Mouse (Mus musculus) intestine, embryonic 16.5 days (tissue): ENCODE results near the gene Ntn1. TPM values are rescaled to one million over a fixed set of nuclear protein-coding genes. Genes with fewer than 3 reads are reported as not detected.

ENCODE experiments used
- ATAC-seq: fragments of 200-750 bp; cut with Nextera tagmentation; 2 replicates; pipeline ENCODE4 v1.8.0; 2017; ENCODE audit warnings: moderate TSS enrichment, moderate library complexity
- H3K27ac ChIP-seq: fragments of 300-500 bp; sonication (generic); 2 replicates; pipeline ENCODE4 v1.5.1; 2014; ENCODE audit warnings: mild to moderate bottlenecking, low read length
- H3K27me3 ChIP-seq: fragments of 300-500 bp; sonication (generic); replicated peaks from 2 replicates; pipeline ENCODE4 v1.6.1; 2014; ENCODE audit warnings: low read length, control low read depth, mixed read lengths; ENCODE audit not compliant: control insufficient read depth, insufficient read depth
- H3K36me3 ChIP-seq: fragments of 300-500 bp; sonication (generic); 2 replicates; pipeline ENCODE4 v1.6.1; 2014; ENCODE audit warnings: low read length, control low read depth; ENCODE audit not compliant: control insufficient read depth, insufficient read depth
- H3K4me1 ChIP-seq: fragments of 300-500 bp; sonication (generic); 2 replicates; pipeline ENCODE4 v1.6.1; 2014; ENCODE audit warnings: low read length, control low read depth, mixed read lengths; ENCODE audit not compliant: control insufficient read depth, insufficient read depth
- H3K4me2 ChIP-seq: fragments of 300-500 bp; sonication (generic); 2 replicates; pipeline ENCODE4 v1.6.1; 2014; ENCODE audit warnings: low read depth, low read length, control low read depth
- H3K4me3 ChIP-seq: fragments of 300-500 bp; sonication (generic); 2 replicates; pipeline ENCODE4 v1.5.1; 2014; ENCODE audit warnings: mild to moderate bottlenecking, low read length
- H3K9ac ChIP-seq: fragments of 300-500 bp; sonication (generic); 2 replicates; pipeline ENCODE4 v1.6.1; 2014; ENCODE audit warnings: low read depth, low read length
- H3K9me3 ChIP-seq: fragments of 300-500 bp; sonication (generic); 2 replicates; pipeline ENCODE4 v1.6.1; 2016; ENCODE audit warnings: low read length, control low read depth; ENCODE audit not compliant: control insufficient read depth
- WGBS: fragments of 180-500 bp; shearing (Covaris S2); extraction: QIAGEN DNeasy Blood & Tissue Kit; methylation state at CpG from one replicate; pipeline ENCODE4 v1.1.7; 2014; 5-methylcytosine and 5-hydroxymethylcytosine counted together
- polyA plus RNA-seq: library from polyadenylated mRNA; unstranded; fragments of >200 nt; fragmentation: Nextera tagmentation; extraction: Ambion mirVana; gene quantifications from 2 replicates; pipeline ENCODE4 v1.2.1, GENCODE M21; 2015

Ntn1 gene
- polyA plus RNA-seq, 1 experiment from 2014 or later: 5.6 TPM

GRCm38 (mm10) chr11:68381833-68382232, 18.8 kb downstream of the Ntn1 start:
- H3K4me3 ChIP-seq: no peak overlapping the region
- no peak for ATAC-seq
- no peak overlapping the region for H3K4me2 ChIP-seq
- no peaks in the 10 kb centered on the region for H3K9me3 ChIP-seq
- H3K27me3 ChIP-seq: peaks cover 38% of the 10 kb centered on the region
- no peak overlapping the region for H3K9ac ChIP-seq
- H3K36me3 ChIP-seq: no peaks in the 10 kb centered on the region
- 65% methylated on average over 1 of the region's 1 CpGs for WGBS
- no peak overlapping the region for H3K27ac ChIP-seq
- peaks cover 19% of the 10 kb centered on the region for H3K4me1 ChIP-seq

DNA sequence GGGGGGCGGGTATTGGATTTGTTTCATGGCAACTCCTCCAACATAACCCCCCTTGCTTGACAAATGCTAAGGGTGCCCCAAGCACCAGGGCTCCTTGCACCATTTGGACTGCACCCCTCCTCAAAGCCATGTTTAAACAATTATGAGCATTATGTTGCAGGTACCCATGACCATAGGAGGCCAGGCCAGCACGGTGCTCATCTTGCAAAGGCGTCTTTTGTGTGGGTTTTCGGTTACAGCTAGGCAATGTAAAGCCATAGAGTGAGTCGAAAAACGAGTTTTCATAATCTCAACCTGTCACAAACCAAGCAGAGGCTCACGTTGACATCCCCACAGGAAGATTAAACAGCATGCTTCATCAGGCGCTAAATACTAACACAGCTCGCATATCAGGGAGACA, 19.3 kb downstream of the Ntn1 start:
- Histone ChIP-seq H3K9ac (no peak overlapping the region), H3K27me3 (peaks cover 33% of the 10 kb centered on the region), H3K27ac (no peak overlapping the region), H3K4me2 (no peak overlapping the region), H3K9me3 (no peaks in the 10 kb centered on the region), H3K4me1 (peaks cover 19% of the 10 kb centered on the region), H3K36me3 (no peaks in the 10 kb centered on the region), H3K4me3 (no peak overlapping the region)
- WGBS: 80% methylated on average over 9 of the region's 9 CpGs
- ATAC-seq: no peak

DNA sequence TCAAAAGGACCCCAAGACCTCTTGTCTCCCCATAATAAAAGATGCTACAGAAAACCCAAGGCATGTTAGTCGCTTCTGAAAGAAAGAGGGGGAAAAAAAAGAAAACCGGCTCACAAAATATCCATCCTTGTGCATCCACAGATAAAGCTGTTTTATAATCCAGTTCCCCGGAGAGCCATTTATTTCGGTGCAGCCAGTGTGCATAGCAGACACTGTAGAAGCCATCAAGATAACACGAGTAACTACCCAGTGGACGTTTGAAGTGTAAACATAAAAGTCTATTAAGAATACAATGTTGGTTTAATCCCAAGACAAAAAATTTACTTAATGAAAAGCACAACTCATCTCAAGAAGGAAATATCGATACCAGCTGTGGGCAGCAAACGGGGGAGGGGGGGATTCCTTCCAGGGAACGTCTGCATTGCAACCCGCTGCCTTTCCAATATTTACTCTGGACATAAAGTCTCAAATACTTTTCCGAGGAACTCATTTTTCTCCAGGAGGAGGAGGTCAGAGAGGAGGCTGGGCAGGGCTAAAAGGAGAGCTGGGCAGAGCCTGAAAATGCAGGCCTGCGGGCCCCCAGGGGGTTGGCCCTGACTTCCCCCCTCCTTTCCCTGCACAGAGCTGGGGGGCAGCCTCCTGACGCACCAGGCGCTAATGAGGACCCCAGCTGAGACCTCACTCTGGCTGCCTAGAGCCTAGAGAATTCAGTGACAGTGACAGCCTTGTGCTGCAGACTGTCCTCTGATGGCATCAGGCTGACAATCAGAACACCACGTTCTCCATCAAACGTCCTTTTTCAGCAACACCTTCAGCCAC, 21.5 kb downstream of the Ntn1 start:
- Histone ChIP-seq H3K4me2 (no peak overlapping the region), H3K27me3 (peaks cover 13% of the 10 kb centered on the region; the same call in 1 of the 2 replicates), H3K4me1 (peaks cover 8% of the 10 kb centered on the region), H3K27ac (no peak overlapping the region), H3K9ac (no peak overlapping the region), H3K36me3 (no peaks in the 10 kb centered on the region), H3K4me3 (no peak overlapping the region), H3K9me3 (no peaks in the 10 kb centered on the region)
- WGBS: 8% methylated on average over 16 of the region's 16 CpGs
- ATAC-seq: no peak

DNA sequence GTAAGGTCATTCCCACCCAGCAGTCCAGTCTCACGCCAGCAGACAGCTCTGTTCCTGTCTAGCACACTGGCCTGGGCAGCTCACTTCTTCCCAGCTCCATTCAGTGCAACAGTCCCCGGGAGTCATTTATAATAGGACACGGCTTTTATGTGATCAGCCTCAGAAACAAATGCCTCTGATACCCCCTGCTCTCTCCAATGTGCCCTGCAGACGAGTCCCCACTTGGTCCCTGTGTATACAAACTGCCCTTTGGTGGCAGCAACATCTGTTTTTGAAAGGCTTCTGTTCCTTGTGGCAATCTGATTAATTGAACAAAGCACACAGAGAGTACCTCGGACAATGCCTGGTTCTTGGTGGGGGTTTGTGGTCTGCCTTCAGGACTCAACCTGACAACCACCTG, 22.2 kb downstream of the Ntn1 start:
- 38% methylated on average over 5 of the region's 5 CpGs for WGBS
- Histone ChIP-seq H3K4me3 (no peak overlapping the region), H3K9ac (no peak overlapping the region), H3K4me1 (peaks cover 8% of the 10 kb centered on the region), H3K27ac (no peak overlapping the region), H3K4me2 (no peak overlapping the region), H3K27me3 (peaks cover 7% of the 10 kb centered on the region; the same call in 1 of the 2 replicates), H3K36me3 (no peaks in the 10 kb centered on the region), H3K9me3 (no peaks in the 10 kb centered on the region)
- ATAC-seq: peak; percentile 21; the same call in 1 of the 2 replicates

- Histone ChIP-seq H3K27me3 (no peaks in the 10 kb centered on the region), H3K4me2 (no peak overlapping the region), H3K27ac (no peak overlapping the region), H3K36me3 (no peaks in the 10 kb centered on the region), H3K4me1 (peaks cover 5% of the 10 kb centered on the region; the same call in 1 of the 2 replicates), H3K9ac (no peak overlapping the region), H3K9me3 (no peaks in the 10 kb centered on the region), H3K4me3 (no peak overlapping the region)
- ATAC-seq: no peak
- 64% methylated on average over 10 of the region's 10 CpGs for WGBS
These were observed 27.5 kb downstream of the Ntn1 start for GRCm38 (mm10) chr11:68373105-68373504.

DNA sequence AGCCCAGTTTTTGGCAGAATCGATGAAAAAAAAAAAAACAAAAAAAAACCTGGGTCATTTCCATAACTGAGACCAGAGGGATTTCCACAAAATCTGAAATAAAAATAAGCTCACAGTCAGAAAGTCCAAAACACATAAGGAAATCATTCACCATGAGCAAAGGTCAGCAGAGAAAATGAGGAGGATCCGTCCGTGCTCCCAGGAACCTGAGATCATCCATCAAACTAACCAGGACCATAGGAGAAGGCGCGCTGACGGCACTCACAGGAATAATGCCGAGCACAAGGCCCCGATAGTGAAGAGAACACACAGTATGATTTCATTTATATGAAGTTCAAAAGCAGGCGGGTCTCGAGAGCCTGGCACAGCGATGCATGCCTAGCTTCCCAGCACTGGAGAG, 29.0 kb downstream of the Ntn1 start:
- Histone ChIP-seq H3K4me3 (no peak overlapping the region), H3K4me2 (no peak overlapping the region), H3K27ac (no peak overlapping the region), H3K4me1 (peaks cover 5% of the 10 kb centered on the region; the same call in 1 of the 2 replicates), H3K27me3 (no peaks in the 10 kb centered on the region), H3K36me3 (no peaks in the 10 kb centered on the region), H3K9me3 (no peaks in the 10 kb centered on the region), H3K9ac (no peak overlapping the region)
- 69% methylated on average over 11 of the region's 11 CpGs for WGBS
- ATAC-seq: no peak

- Histone ChIP-seq H3K27me3 (no peaks in the 10 kb centered on the region), H3K9me3 (no peaks in the 10 kb centered on the region), H3K36me3 (no peaks in the 10 kb centered on the region), H3K9ac (no peak overlapping the region), H3K4me3 (no peak overlapping the region), H3K27ac (no peak overlapping the region), H3K4me1 (no peaks in the 10 kb centered on the region), H3K4me2 (no peak overlapping the region)
- no peak for ATAC-seq
- WGBS: 76% methylated on average over 8 of the region's 8 CpGs
These were observed 43.7 kb downstream of the Ntn1 start for GRCm38 (mm10) chr11:68356901-68357300.

DNA sequence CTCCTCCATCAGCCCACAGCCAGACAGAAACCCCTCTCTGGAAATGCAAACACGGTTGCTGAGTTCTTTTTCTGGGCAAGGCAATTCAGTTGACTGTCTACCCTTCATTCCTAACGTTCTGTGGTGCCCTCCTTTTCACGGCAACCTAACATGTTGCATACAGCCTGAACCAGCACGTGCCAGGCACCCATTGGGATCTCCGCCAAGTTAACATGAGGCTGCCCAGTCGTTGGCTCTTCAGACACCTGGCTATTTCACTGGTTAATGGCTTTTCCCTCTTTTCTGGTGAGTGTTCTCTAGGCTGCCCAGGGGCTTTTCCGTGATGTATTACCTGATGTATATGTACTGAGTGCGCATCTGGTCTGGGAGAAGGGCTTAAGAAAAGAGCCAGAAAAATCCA, 45.1 kb downstream of the Ntn1 start:
- Histone ChIP-seq H3K4me2 (no peak overlapping the region), H3K4me3 (no peak overlapping the region), H3K4me1 (no peaks in the 10 kb centered on the region), H3K9me3 (no peaks in the 10 kb centered on the region), H3K36me3 (no peaks in the 10 kb centered on the region), H3K9ac (no peak overlapping the region), H3K27me3 (no peaks in the 10 kb centered on the region), H3K27ac (no peak overlapping the region)
- 66% methylated on average over 8 of the region's 8 CpGs for WGBS
- ATAC-seq: no peak

DNA sequence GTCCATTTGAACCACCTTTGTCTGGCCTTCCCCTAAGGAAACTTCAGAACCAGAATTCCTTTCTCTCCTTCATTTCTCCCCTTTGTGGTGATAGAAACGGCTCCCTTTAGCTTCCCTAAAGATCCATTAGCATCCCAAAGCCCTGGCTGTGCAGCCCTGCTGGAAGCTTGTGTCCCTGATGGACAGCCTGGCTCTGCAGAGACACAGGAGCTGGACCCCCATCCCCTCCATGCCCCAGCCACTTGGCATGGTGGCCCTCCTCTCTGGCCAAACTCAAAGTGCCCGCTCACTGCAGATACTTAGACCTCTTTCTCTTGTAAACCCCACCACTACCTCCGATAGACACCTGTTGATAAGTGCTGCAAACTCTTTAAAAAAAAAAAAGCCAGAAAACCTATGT, 45.8 kb downstream of the Ntn1 start:
- Histone ChIP-seq H3K27me3 (no peaks in the 10 kb centered on the region), H3K4me3 (no peak overlapping the region), H3K4me1 (no peaks in the 10 kb centered on the region), H3K36me3 (no peaks in the 10 kb centered on the region), H3K4me2 (no peak overlapping the region), H3K27ac (no peak overlapping the region), H3K9ac (no peak overlapping the region), H3K9me3 (no peaks in the 10 kb centered on the region)
- 87% methylated on average over 3 of the region's 3 CpGs for WGBS
- no peak for ATAC-seq

- no peak for ATAC-seq
- Histone ChIP-seq H3K9me3 (no peaks in the 10 kb centered on the region), H3K36me3 (no peaks in the 10 kb centered on the region), H3K4me2 (no peak overlapping the region), H3K9ac (no peak overlapping the region), H3K27me3 (no peaks in the 10 kb centered on the region), H3K4me3 (no peak overlapping the region), H3K4me1 (no peaks in the 10 kb centered on the region), H3K27ac (no peak overlapping the region)
- 44% methylated on average over 6 of the region's 6 CpGs for WGBS
These were observed 48.4 kb downstream of the Ntn1 start for GRCm38 (mm10) chr11:68352236-68352635.
